Mouse (Mus musculus) midbrain, postnatal 0 days (tissue): Measurements from ENCODE around the gene Cpsf6. TPM values are rescaled to one million over a fixed set of nuclear protein-coding genes. Genes with fewer than 3 reads are reported as not detected.

Experiments
- ATAC-seq: fragments of 200-750 bp; cut with Nextera tagmentation; 2 replicates; pipeline ENCODE4 v1.8.0; 2017; ENCODE audit warnings: moderate number of reproducible peaks, mild to moderate bottlenecking, moderate TSS enrichment, moderate library complexity; ENCODE audit not compliant: low FRiP score
- DNase-seq: peaks from one replicate; pipeline ENCODE4 v3.0.0-alpha.2; 2015; ENCODE audit warnings: low spot score
- H3K27ac ChIP-seq: fragments of 300-500 bp; sonication (generic); 2 replicates; pipeline ENCODE4 v1.5.1; 2014; ENCODE audit warnings: low read depth, mild to moderate bottlenecking, low read length, mixed read lengths
- H3K27me3 ChIP-seq: fragments of 300-500 bp; sonication (generic); 2 replicates; pipeline ENCODE4 v1.6.1; 2014; ENCODE audit warnings: low read length, control low read depth, mixed read lengths; ENCODE audit not compliant: insufficient read depth
- H3K36me3 ChIP-seq: fragments of 300-500 bp; sonication (generic); 2 replicates; pipeline ENCODE4 v1.6.1; 2014; ENCODE audit warnings: low read length, control low read depth, mixed read lengths; ENCODE audit not compliant: insufficient read depth
- H3K4me1 ChIP-seq: fragments of 300-500 bp; sonication (generic); 2 replicates; pipeline ENCODE4 v1.6.1; 2014; ENCODE audit warnings: mild to moderate bottlenecking, control low read depth, antibody characterized with exemption, low read length, mixed read lengths; ENCODE audit not compliant: insufficient read depth
- H3K4me2 ChIP-seq: fragments of 300-500 bp; sonication (generic); 2 replicates; pipeline ENCODE4 v1.6.1; 2014; ENCODE audit warnings: low read depth, mild to moderate bottlenecking, low read length, mixed read lengths; ENCODE audit not compliant: poor library complexity, severe bottlenecking
- H3K4me3 ChIP-seq: fragments of 300-500 bp; sonication (generic); 2 replicates; pipeline ENCODE4 v1.5.1; 2014; ENCODE audit warnings: low read depth, mild to moderate bottlenecking, low read length, moderate library complexity
- H3K9ac ChIP-seq: fragments of 300-500 bp; sonication (generic); replicated peaks from 2 replicates; pipeline ENCODE4 v1.6.1; 2014; ENCODE audit warnings: mild to moderate bottlenecking, low read length, moderate library complexity, mixed read lengths; ENCODE audit not compliant: poor library complexity, severe bottlenecking
- H3K9me3 ChIP-seq: fragments of 300-500 bp; sonication (generic); 2 replicates; pipeline ENCODE4 v1.6.1; 2016; ENCODE audit warnings: low read length, control low read depth
- CTCF ChIP-seq: IDR thresholded peaks from 2 replicates; pipeline ENCODE4 v1.5.1; 2016; ENCODE audit warnings: antibody characterized with exemption, mild to moderate bottlenecking
- WGBS: fragments of 180-500 bp; shearing (Covaris S2); extraction: QIAGEN DNeasy Blood & Tissue Kit; methylation state at CpG from one replicate; pipeline ENCODE4 v1.1.7; 2014; 5-methylcytosine and 5-hydroxymethylcytosine counted together
- polyA plus RNA-seq: library from polyadenylated mRNA; unstranded; fragments of >200 nt; fragmentation: Nextera tagmentation; extraction: Ambion mirVana; gene quantifications from 2 replicates; pipeline ENCODE4 v1.2.1, GENCODE M21; 2015
- total RNA-seq: library from RNA; depleted of rRNA; stranded (reverse); fragments of >200 nt; gene quantifications from 2 replicates; pipeline ENCODE4 v1.2.3, GENCODE M21; 2014

Cpsf6 gene
- total and polyA plus RNA-seq, 2 experiments from 2014 or later = 85.1 to 120 TPM

DNA sequence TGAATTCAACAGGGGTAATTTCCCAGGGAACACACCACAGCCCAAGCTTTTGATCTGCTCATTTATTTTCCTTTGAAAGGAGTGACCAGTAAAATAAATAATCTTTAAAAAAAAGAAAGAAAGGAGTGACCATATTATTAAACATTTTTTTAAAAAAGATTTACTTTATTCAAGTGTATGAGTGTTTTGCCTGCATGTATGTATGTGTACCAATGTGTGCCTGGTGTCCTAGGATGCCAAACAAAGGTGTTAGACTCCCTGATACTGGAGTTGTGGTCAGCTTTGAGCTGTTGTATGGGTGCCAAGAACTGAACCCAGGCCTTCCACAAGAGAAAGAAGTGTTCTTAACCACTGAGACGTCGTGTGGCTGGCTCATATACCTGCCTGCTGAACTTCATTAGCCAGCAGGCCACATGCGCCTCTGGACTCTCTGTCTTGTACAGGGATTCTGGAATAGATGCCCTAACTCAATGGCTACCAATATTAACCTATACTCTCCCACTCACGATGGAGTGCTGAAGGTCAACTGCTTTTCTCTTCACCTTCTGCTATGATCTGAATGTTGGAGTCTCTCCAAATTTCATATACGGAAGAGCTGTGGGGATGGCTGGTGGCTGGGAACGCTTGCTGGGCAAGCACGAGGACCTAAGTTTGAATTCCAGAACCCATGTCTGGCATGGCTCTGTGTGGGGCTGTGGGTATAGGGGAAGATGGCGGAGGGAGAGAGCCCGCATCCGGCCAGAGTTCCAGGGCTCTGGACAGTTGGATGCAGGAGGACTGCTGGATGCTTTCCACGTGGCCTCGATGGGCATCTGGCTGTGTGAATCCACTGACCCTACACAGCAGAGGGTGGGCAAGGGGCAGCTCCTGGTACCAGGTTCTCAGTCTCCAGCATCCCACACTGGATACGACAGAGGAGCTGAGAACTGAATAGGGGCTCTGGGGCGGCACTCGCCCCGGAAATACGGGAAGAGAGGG, 43.5 kb upstream of the Cpsf6 start:
- no peak for TF ChIP-seq CTCF
- Histone ChIP-seq H3K27ac (no peak overlapping the region), H3K4me3 (no peak overlapping the region), H3K4me2 (no peak overlapping the region), H3K9ac (no peak overlapping the region), H3K36me3 (no peaks in the 10 kb centered on the region), H3K9me3 (no peaks in the 10 kb centered on the region), H3K4me1 (peaks cover 3% of the 10 kb centered on the region; the same call in 1 of the 2 replicates), H3K27me3 (no peaks in the 10 kb centered on the region)
- ATAC-seq (no peak), DNase-seq (no peak)
- WGBS = 92% methylated on average over 17 of the region's 17 CpGs

DNA sequence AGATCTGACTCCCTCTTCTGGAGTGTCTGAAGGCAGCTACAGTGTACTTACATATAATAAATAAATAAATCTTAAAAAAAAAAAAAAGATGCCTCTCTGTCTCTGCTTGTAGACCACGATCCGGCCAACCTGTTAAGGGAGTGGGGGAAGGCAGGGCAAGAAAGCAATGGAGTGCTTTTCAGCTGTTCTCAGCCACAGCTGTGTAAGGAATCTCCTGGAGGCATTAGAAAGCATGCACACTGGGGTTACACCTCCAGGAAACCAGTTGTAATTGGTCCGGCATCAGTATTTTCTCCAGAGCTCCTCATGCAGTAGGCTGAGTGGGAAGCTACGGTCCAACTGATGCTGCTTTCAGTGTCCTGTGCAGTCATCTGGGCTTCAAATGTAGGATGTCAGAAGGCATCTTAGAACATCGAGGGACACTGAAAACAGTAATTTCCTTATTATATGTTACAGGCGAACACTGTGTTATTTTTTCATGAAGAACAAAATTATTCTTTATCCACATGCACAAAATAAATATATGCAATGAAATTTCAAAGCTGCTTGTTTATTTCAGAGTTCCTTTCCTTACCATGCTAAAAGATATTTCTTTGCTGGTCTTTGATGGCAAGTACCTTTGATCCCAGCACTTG, 42.5 kb upstream of the Cpsf6 start:
- no peaks in the 10 kb centered on the region for H3K27me3 ChIP-seq
- ATAC-seq (no peak), DNase-seq (no peak)
- H3K4me2 ChIP-seq = no peak overlapping the region
- no peaks in the 10 kb centered on the region for H3K9me3 ChIP-seq
- H3K4me3 ChIP-seq = no peak overlapping the region
- H3K4me1 ChIP-seq = peaks cover 4% of the 10 kb centered on the region; the same call in 1 of the 2 replicates
- H3K36me3 ChIP-seq = no peaks in the 10 kb centered on the region
- H3K27ac ChIP-seq = no peak overlapping the region
- no peak for TF ChIP-seq CTCF
- WGBS = 83% methylated on average over 6 of the region's 6 CpGs
- no peak overlapping the region for H3K9ac ChIP-seq

DNA sequence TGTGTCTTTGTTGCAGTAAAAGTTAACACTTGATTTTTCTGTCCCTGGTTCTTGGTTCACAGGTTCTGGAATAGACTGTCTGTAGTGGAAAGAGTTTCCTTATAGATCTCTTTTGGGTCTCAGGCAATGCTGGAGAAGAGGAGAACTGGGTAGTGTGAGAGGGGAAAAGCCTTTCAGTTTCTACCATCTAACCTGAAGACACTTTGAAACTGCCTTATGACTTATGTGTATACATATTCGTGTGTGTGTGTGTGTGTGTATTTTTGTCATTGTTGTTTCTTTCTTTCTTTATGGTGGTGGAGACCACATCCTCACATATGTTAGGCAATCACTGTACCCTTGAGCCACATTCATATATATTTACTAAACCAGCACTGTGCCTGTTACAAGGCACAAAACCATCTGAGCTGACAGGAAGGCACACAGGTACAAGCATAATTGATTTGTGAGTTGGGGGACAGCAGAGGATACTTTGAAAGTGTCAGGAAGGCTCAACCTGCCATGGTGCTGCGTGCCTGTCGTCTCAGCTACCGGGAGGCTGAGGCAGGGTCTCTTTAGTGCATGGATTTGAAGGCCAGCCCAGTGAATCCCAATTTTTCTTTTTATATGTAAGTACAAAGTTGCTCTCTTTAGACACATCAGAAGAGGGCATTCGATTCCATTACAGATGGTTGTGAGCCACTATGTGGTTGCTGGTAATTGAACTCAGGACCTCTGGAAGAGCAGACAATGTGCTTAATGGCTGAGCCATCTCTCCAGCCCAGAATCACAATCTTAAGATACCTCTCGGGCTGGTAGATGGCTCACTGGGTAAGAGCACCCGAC, 41.7 kb upstream of the Cpsf6 start:
- ATAC-seq (no peak), DNase-seq (no peak)
- 85% methylated on average over 7 of the region's 7 CpGs for WGBS
- H3K9me3 ChIP-seq = no peaks in the 10 kb centered on the region
- H3K27me3 ChIP-seq = no peaks in the 10 kb centered on the region
- H3K36me3 ChIP-seq = no peaks in the 10 kb centered on the region
- no peak overlapping the region for H3K4me3 ChIP-seq
- no peak overlapping the region for H3K4me2 ChIP-seq
- TF ChIP-seq CTCF = no peak
- peaks cover 6% of the 10 kb centered on the region; the same call in 1 of the 2 replicates for H3K4me1 ChIP-seq
- H3K9ac ChIP-seq = no peak overlapping the region
- no peak overlapping the region for H3K27ac ChIP-seq

DNA sequence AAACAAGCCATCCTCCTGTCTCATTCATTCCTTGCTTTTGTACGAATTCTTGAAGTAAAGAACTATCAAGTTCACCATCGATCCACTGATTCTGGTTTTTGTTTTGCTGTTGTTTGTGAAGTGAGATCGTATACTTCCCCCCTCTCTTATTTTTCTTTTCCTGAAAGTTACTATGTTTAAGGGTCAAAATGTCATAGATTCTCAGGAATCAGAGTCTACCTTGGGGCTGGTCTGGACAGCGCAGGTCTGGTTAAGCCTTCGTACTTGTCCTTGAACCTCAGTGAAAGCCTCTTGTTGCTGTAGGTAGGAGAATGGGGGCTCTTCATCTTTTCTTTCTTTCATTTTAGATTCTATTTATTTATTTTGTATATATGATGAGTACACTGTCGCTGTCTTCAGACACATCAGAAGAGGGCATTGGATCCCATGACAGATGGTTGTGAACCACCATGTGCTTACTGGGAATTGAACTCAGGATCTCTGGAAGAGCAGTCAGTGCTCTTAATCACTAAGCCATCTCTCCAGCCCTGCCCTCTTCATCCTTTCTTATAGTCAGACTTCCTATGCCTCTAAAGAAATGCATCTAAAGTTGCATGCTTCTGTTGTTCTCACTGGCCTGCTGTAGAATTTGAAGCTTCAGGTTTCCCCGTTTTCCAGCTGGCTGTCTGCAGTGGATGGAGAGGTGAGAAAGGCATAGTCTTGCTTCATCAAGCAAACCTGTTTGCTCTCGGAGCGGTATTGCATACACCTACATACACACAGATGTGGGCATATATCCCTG, 40.9 kb upstream of the Cpsf6 start:
- no peak overlapping the region for H3K4me2 ChIP-seq
- no peak overlapping the region for H3K4me3 ChIP-seq
- peaks cover 2% of the 10 kb centered on the region; the same call in 1 of the 2 replicates for H3K4me1 ChIP-seq
- no peak for ATAC-seq
- H3K9me3 ChIP-seq = no peaks in the 10 kb centered on the region
- TF ChIP-seq CTCF = no peak
- H3K27ac ChIP-seq = no peak overlapping the region
- WGBS = 88% methylated on average over 9 of the region's 9 CpGs
- no peak overlapping the region for H3K9ac ChIP-seq
- no peaks in the 10 kb centered on the region for H3K27me3 ChIP-seq
- DNase-seq = no peak
- no peaks in the 10 kb centered on the region for H3K36me3 ChIP-seq

DNA sequence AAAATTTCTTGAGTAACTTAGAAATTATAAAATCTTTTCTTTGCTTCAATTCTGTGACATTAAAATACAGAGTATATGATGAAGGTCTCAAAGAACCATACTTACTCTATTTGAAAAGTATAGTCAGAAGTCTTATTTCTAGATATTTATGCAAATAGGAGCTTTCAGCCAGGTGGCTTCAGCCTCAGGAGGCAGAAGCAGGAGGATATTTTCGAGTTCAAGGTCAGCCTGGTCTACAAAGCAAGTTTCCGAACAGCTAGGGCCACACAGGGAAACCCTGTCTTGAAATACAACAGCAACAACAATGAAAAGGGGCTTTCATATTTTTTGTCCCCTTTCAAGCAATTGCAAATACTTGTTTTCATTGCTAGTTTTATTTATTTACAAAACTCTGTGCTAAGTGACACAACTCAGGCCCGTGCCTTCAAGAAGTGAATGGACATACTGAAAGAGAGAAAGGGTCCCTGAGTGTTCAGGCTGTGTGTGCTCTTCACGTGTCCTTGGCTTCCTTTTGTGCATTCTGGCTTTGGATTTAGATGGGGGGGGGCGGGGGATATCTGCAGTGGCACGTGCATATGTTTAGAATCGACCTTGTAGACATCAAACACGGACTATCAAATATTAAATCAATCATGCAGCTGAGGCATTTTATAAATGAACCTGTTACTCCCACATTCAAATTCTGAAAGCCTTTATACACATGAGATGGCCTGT, 39.9 kb upstream of the Cpsf6 start:
- Histone ChIP-seq H3K27ac (no peak overlapping the region), H3K4me1 (peaks cover 2% of the 10 kb centered on the region; the same call in 1 of the 2 replicates), H3K4me2 (no peak overlapping the region), H3K27me3 (no peaks in the 10 kb centered on the region), H3K4me3 (no peak overlapping the region), H3K9ac (no peak overlapping the region), H3K36me3 (no peaks in the 10 kb centered on the region), H3K9me3 (no peaks in the 10 kb centered on the region)
- 70% methylated on average over 8 of the region's 8 CpGs for WGBS
- ATAC-seq (no peak), DNase-seq (no peak)
- TF ChIP-seq CTCF = no peak
